Mouse (Mus musculus) Patski (cell line): ENCODE data around the gene Asb6. TPM values are rescaled to one million over a fixed set of nuclear protein-coding genes. Genes with fewer than 3 reads are reported as not detected.

Experiments
- ATAC-seq: fragments of 100-300 bp; one replicate; pipeline ENCODE4 v1.8.0; 2021
- CTCF ChIA-PET: fragments of 350-600 bp; sonication (Branson Sonifier 250); formaldehyde crosslinking; loops from one replicate; lab custom pipeline; 2022; ENCODE audit warnings: inconsistent platforms; lab: Charles Lee
- POLR2A ChIA-PET: fragments of 350-600 bp; sonication (Branson Sonifier 250); formaldehyde crosslinking; loops from one replicate; lab custom pipeline; 2022; ENCODE audit warnings: antibody characterized with exemption, inconsistent platforms; lab: Charles Lee
- DNase-seq: peaks from one replicate; pipeline ENCODE4 v3.0.0-alpha.2; 2011; ENCODE audit warnings: low read depth, low spot score
- H3K27me3 ChIP-seq: fragments of 371-371 bp; one replicate; pipeline ENCODE4 v1.5.1; 2021
- CTCF ChIP-seq: fragments of 100-300 bp; IDR thresholded peaks from one replicate; pipeline ENCODE4 v1.5.1; 2021
- in situ Hi-C: fragments of 300-500 bp; cut with MboI; formaldehyde crosslinking; loops from 3 replicates; pipeline ENCODE4 v1.11.1; 2018; ENCODE audit warnings: low pct_unique_long_range_greater_than_20kb, mixed read lengths
- polyA plus RNA-seq: library from polyadenylated mRNA; unstranded; gene quantifications from one replicate; pipeline ENCODE4 v1.2.3, GENCODE M21; 2021

The Asb6 gene
- polyA plus RNA-seq, 1 experiment from 2014 or later = 36.8 TPM

DNA sequence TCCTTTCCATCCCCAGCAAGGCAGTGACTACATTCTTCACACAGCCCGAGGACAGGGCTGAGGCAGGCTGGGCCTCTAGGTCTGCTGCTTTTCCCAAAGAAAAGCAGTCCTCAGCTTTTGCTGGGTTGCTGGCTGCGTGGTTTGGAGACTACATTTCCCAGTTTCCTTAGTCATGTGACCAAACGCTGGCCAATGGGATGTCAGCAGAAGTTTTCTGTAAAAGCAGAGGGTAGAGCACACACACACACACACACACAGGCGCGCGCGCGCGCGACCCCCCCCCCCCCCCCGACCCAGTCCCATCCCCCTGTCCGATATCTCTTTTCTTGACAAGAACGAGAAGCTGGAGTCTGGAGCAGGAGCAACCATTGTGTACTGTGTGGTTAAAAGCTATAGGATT, 46.8 kb downstream of the Asb6 start:
- no peaks in the 10 kb centered on the region for H3K27me3 ChIP-seq
- CTCF ChIA-PET = no interaction called here
- in situ Hi-C loops = no loop called here
- POLR2A ChIA-PET = interaction anchor here (0.7 to 1.7 kb wide), 2 partner anchors 10 to 1979 kb away, joined by 4 to 5 read pairs; no protein-coding TSS in a partner anchor
- DNase-seq = no peak
- ATAC-seq = no peak
- TF ChIP-seq CTCF = no peak

DNA sequence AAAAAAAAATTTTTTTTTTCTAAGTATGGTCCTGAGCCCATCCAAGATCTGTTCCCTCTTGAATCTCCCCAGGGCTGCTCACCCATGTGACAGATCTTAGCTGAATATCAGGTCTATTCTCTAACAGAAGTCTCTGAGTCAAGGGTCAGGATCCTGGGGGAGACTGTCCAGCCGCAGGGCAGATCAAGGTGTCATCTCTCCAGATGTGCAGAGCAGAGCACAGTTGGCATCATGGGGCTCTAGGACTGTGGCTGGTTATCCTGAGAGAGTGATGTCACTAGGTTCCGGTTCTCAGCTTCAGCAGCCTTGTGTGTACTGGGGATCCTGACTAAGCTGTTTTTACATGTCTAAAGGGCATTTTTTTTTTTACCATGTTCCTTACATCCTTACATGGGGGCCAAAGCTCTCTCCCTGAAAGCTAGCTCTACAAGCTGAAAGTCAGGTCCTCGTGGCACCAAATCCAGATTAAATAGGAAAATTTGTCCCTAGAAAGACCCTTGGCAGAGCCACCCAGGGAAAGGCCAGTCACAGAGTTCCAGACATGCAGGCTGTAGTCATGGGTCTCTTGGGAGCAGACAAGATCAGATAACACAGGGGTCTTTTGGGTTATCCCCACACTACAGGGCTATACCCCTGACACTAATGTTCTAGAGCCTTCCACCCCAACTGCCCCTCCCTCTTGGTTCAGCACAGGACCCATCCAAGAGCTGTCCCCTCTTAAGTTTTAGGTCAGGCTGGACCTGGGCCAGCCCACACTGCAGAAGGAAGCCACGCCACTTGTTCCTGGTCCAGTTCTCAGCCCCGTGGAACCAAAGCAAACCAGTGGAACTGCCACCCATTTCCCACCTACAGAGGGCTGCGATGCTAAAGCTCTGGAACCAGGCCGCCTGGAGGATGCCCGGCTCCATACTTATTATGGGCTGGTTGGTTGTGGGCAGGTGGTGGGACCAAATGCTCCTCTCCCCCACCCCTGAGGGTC, 47.5 kb downstream of the Asb6 start:
- TF ChIP-seq CTCF = no peak
- no peak for DNase-seq
- H3K27me3 ChIP-seq = no peaks in the 10 kb centered on the region
- ATAC-seq = no peak
- POLR2A ChIA-PET = interaction anchor here (0.7 to 1.7 kb wide), 2 partner anchors 11 to 1980 kb away, joined by 4 to 5 read pairs; no protein-coding TSS in a partner anchor
- CTCF ChIA-PET = interaction anchor here (1.0 kb wide), 1 partner anchor 346 kb away, joined by 3 read pairs; no protein-coding TSS in a partner anchor
- in situ Hi-C loops = no loop called here

DNA sequence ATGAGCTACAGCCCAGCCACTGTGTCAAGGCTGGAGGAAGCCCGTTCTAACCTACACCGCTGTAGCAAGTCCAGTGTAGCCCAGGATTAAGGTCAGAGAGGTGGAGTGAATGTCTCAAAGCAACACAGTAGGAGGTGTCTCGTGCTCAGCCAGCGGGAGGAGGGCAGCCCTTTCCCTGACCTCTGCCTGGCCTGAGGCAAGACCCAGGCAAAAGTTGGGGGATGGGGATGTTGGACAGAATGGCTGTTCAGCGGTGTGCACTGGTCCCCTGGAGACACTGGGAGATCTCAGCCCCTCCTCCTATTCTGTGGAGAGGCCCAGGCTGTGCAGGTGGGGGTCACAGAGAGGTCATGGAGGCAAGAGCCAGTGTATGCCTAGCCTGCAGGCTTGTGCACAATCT, 50.9 kb downstream of the Asb6 start:
- POLR2A ChIA-PET = interaction anchor here (1.2 to 1.4 kb wide), 2 partner anchors 15 to 36 kb away, joined by 3 to 5 read pairs; no protein-coding TSS in a partner anchor
- DNase-seq (peak; percentile 73), ATAC-seq (peak; percentile 33)
- CTCF ChIA-PET = no interaction called here
- TF ChIP-seq CTCF = no peak
- in situ Hi-C loops = no loop called here
- H3K27me3 ChIP-seq = no peaks in the 10 kb centered on the region

DNA sequence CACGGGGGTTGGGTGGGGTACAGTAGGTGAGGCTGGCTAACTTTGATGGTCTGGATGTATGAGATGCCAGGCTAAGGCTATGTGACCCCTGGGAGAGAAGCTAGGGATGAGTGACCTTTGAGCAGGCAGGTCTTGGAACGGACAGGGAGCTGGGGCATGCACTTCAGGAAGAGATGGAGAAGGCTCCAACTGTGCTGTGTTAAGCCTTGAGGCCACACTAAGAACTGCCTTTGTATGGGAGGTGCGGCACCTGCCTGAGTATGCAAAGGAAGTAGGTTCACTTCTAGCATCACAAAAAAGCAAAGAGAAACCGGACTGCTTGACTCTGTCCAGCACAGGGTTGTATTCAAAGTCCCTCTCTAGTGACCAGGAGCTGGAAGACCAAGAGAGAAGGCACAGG, 51.9 kb downstream of the Asb6 start:
- DNase-seq = no peak
- TF ChIP-seq CTCF = no peak
- H3K27me3 ChIP-seq = no peaks in the 10 kb centered on the region
- ATAC-seq = no peak
- ChIA-PET CTCF (no interaction called here), POLR2A (interaction anchor here (1.0 to 1.2 kb wide), 2 partner anchors 13 to 35 kb away, joined by 3 to 5 read pairs; no protein-coding TSS in a partner anchor)
- in situ Hi-C loops = no loop called here

DNA sequence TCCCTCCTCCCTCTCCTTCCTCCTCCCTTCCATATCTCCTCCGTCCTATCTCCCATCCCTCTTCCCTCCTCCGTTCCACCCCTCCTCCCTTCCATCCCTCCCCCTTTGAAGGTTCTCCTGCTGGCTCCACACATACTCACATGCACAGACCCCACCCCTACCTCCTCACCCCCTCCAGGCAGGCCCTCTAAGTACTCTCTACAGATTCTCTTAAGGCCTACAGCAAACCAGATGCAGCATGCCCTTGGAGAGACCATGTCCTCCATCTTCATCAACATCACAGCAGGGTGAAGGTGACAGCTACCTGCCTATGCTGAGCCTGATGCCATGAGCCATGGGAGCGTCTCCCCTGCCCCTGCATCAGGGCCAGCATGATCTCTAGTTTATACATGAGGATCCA, 52.9 kb downstream of the Asb6 start:
- ATAC-seq = no peak
- CTCF ChIA-PET = no interaction called here
- in situ Hi-C loops = no loop called here

DNA sequence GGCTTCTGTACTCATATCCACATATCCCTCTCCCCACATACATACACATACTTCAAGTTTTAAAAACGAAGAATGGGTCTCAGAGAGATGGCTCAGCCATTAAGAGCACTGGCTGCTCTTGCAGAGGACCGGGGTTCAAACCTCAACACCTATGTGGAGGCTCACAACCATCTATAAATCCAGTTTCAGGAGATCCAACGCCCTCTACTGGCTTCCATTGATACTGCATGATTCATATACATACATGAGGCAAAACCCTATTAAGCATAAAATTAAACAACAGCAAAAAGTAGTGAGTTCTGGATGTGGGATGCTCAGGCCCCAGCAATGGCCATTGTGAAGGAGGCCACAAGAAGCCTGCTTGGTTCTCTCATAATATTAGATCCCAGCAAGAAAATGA, 54.2 kb downstream of the Asb6 start:
- ATAC-seq = no peak
- in situ Hi-C loops = no loop called here
- ChIA-PET POLR2A (no interaction called here), CTCF (interaction anchor here (1.2 kb wide), 1 partner anchor 15 kb away, joined by 3 read pairs; no protein-coding TSS in a partner anchor)
- no peak for DNase-seq
- no peaks in the 10 kb centered on the region for H3K27me3 ChIP-seq
- TF ChIP-seq CTCF = no peak

More for the DNA sequence above, 52.9 kb downstream of the Asb6 start:
- TF ChIP-seq CTCF = no peak
- H3K27me3 ChIP-seq = no peaks in the 10 kb centered on the region
- POLR2A ChIA-PET = interaction anchor here (0.5 to 1.0 kb wide), 3 partner anchors 12 to 308 kb away, joined by 3 to 4 read pairs (median 3); no protein-coding TSS in a partner anchor
- DNase-seq = no peak

DNA sequence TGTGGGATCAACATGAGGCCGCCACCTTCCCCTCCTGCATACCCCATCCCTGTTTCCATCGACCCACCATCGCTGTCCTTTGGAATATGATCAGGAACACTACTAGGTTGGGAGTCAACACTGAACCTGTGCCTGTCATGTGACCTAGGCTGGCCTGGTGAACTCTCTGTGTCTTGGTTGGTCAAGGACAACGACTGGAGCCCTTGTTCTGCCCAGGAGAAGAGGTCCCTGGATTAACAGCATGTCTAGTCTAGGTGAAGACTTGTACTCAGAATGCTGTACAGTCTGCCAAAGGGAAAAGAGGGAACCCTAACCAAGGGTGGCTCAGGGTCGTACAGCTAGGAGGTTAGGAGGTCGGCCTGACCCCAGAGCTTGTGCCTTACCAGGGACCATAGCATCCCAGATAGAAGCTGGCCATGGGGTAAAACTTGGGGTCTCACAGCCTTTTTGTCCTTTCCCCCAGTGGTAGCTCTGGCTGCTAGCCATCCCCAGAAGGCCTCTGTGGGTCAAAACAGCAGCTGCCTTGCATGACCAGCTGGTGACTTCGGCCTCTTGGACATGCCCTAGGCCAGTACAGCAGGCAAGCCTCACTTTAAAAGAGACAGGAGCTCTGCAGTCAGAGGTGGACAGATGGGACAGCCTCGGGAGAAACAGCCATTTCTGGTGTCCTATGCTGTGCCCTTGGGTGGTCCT, 56.7 kb downstream of the Asb6 start:
- DNase-seq (no peak), ATAC-seq (no peak)
- POLR2A ChIA-PET = interaction anchor here (2.4 kb wide), 1 partner anchor 57 kb away, joined by 9 read pairs; no protein-coding TSS in a partner anchor
- CTCF ChIA-PET = interaction anchor here (1.5 kb wide), 1 partner anchor 17 kb away, joined by 3 read pairs; no protein-coding TSS in a partner anchor
- no peak for TF ChIP-seq CTCF
- no peaks in the 10 kb centered on the region for H3K27me3 ChIP-seq
- in situ Hi-C loops = no loop called here

Other genes starting within 250 kb of the Asb6 start
- gene Cstad, start 235.3 kb downstream of the Asb6 start, polyA plus RNA-seq = 2.3 TPM
- 9.9 TPM for gene 1700001O22Rik, start 26.7 kb downstream of the Asb6 start, polyA plus RNA-seq
- 52.7 TPM for gene Ntmt1, start 22.5 kb downstream of the Asb6 start, polyA plus RNA-seq
- 7.1 TPM for gene Prrx2, start 4.6 kb upstream of the Asb6 start, polyA plus RNA-seq
- gene Ptges, start 99.5 kb upstream of the Asb6 start, polyA plus RNA-seq = 0.44 TPM
- gene Tor1b, start 122.6 kb upstream of the Asb6 start, polyA plus RNA-seq = 65.8 TPM
- gene Tor1a, start 137.6 kb upstream of the Asb6 start, polyA plus RNA-seq = 53.1 TPM
- gene BC005624, start 151.9 kb upstream of the Asb6 start, polyA plus RNA-seq = 49.6 TPM
- 61.0 TPM for gene Usp20, start 151.9 kb upstream of the Asb6 start, polyA plus RNA-seq